Mouse (Mus musculus) heart, embryonic 12.5 days (tissue): ENCODE data around the gene Cmtm1. TPM values are rescaled to one million over a fixed set of nuclear protein-coding genes. Genes with fewer than 3 reads are reported as not detected.

Source experiments
- polyA plus RNA-seq: library from polyadenylated mRNA; unstranded; fragments of >200 nt; fragmentation: Nextera tagmentation; extraction: Ambion mirVana; gene quantifications from 2 replicates; pipeline ENCODE4 v1.2.1, GENCODE M21; 2016

The Cmtm1 gene
- polyA plus RNA-seq, 1 experiment from 2014 or later: not detected

Other genes with a start within 250 kb of the Cmtm1 start
- 47.6 and 51.6 TPM in 2 replicates for gene Cdh5, start 208.5 kb downstream of the Cmtm1 start, polyA plus RNA-seq
- 0.27 and 0.28 TPM in 2 replicates for gene Bean1, start 139.7 kb downstream of the Cmtm1 start, polyA plus RNA-seq
- gene Tk2, start 61.6 kb downstream of the Cmtm1 start, polyA plus RNA-seq: 13.2 and 13.6 TPM in 2 replicates
- gene Cklf, start 59.3 kb downstream of the Cmtm1 start, polyA plus RNA-seq: 30.5 and 34.1 TPM in 2 replicates
- gene Cmtm2a, start 17.0 kb downstream of the Cmtm1 start, polyA plus RNA-seq: not detected in 2 replicates
- gene Gm45711, start 64 bp downstream of the Cmtm1 start, polyA plus RNA-seq: not detected in 2 replicates
- gene Gm11020, start 11.4 kb upstream of the Cmtm1 start, polyA plus RNA-seq: not detected in 2 replicates
- not detected in 2 replicates for gene Cmtm2b, start 12.1 kb upstream of the Cmtm1 start, polyA plus RNA-seq
- 107 and 112 TPM in 2 replicates for gene Cmtm3, start 29.3 kb upstream of the Cmtm1 start, polyA plus RNA-seq
- 1.7 TPM in 2 replicates for gene Cmtm4, start 85.7 kb upstream of the Cmtm1 start, polyA plus RNA-seq
- 69.1 and 76.8 TPM in 2 replicates for gene Dync1li2, start 132.9 kb upstream of the Cmtm1 start, polyA plus RNA-seq
- gene Terb1, start 199.8 kb upstream of the Cmtm1 start, polyA plus RNA-seq: 0.10 and 0.15 TPM in 2 replicates
- gene Nae1, start 224.5 kb upstream of the Cmtm1 start, polyA plus RNA-seq: 77.0 and 81.0 TPM in 2 replicates
- 0.78 and 0.91 TPM in 2 replicates for gene Car7, start 224.5 kb upstream of the Cmtm1 start, polyA plus RNA-seq